Comparison of ENCODE assay signal across 8 mouse cellular contexts in genomic region chr17:83350379-83351091, GRCm38 (mm10). TPM values are rescaled to one million over a fixed set of nuclear protein-coding genes. Genes with fewer than 3 reads are reported as not detected.
DNase-seq lines count a peak whose midpoint lies in the region; ATAC-seq and TF ChIP-seq lines count a peak whose summit lies in the region.

Gene Eml4 (plus strand): TSS chr17:83350931.

- TF ChIP-seq CTCF in heart, adult 2 months (IDR thresholded peaks at IDR 0.05) = peak; percentile 63

- 1% methylated on average over 20 of the region's 62 CpGs for WGBS in embryonic facial prominence, embryonic 14.5 days
- 2% methylated on average over 47 of the region's 62 CpGs for WGBS in heart, adult 2 months
- 3% methylated on average over 55 of the region's 62 CpGs for WGBS in limb, embryonic 13.5 days
- under 1% methylated on average over 45 of the region's 62 CpGs for WGBS in midbrain, embryonic 16.5 days

- peak within 1 kb of the TSS; percentile 92 for H3K27ac ChIP-seq in embryonic facial prominence, embryonic 14.5 days (replicated peaks; ENCODE audit: low read depth, low read length)
- peak within 1 kb of the TSS; percentile 95 for H3K27ac ChIP-seq in heart, adult 2 months
- H3K27ac ChIP-seq in limb, embryonic 13.5 days = peak within 1 kb of the TSS; percentile 88
- H3K27ac ChIP-seq in midbrain, embryonic 16.5 days (ENCODE audit: low read length) = peak within 1 kb of the TSS; percentile 89

- H3K79me2 ChIP-seq in heart, adult 2 months (replicated peaks; ENCODE audit: control insufficient read depth, insufficient read depth, low read length) = no peaks in the 10 kb centered on the region; the same call in 1 of the 2 replicates

- peak; percentile 91 for DNase-seq in 3T3-L1 (ENCODE audit: low read depth, low spot score)
- peak; percentile 85 to 91 for DNase-seq in adrenal gland, postnatal 4 days (ENCODE audit: low spot score in 2 of 2)
- peak; percentile 94 for DNase-seq in embryonic facial prominence, embryonic 14.5 days (ENCODE audit: low spot score)
- DNase-seq in heart, adult 2 months = peak; percentile 96 to 99
- peak; percentile 92 to 94 for DNase-seq in kidney, adult 8-10 months
- peak; percentile 90 to 95 for DNase-seq in spleen, postnatal 10 days (ENCODE audit: low spot score in 2 of 2)

- H3K27me3 ChIP-seq in embryonic facial prominence, embryonic 14.5 days (replicated peaks; ENCODE audit: control insufficient read depth, insufficient read depth, low read length) = no peaks in the 10 kb centered on the region
- no peaks in the 10 kb centered on the region for H3K27me3 ChIP-seq in heart, adult 2 months (ENCODE audit: control insufficient read depth, insufficient read depth, low read length)
- H3K27me3 ChIP-seq in limb, embryonic 13.5 days = no peaks in the 10 kb centered on the region
- H3K27me3 ChIP-seq in midbrain, embryonic 16.5 days (ENCODE audit: control insufficient read depth, insufficient read depth, low read depth, low read length) = no peaks in the 10 kb centered on the region

- intact Hi-C loops in heart, adult 2 months (cut with DNase I) = loop anchor here (1.0 to 5.0 kb wide), 4 partner anchors 28 to 164 kb away; no protein-coding TSS in a partner anchor

- H3K4me2 ChIP-seq in embryonic facial prominence, embryonic 14.5 days (ENCODE audit: low read depth, low read length) = peak within 1 kb of the TSS; percentile 81
- H3K4me2 ChIP-seq in limb, embryonic 13.5 days (replicated peaks) = peak within 1 kb of the TSS; percentile 81
- H3K4me2 ChIP-seq in midbrain, embryonic 16.5 days (ENCODE audit: low read length) = peak within 1 kb of the TSS; percentile 85

- H3K9ac ChIP-seq in embryonic facial prominence, embryonic 14.5 days (ENCODE audit: low read depth, low read length) = peak within 1 kb of the TSS; percentile 97
- peak within 1 kb of the TSS; percentile 76 for H3K9ac ChIP-seq in heart, adult 2 months (ENCODE audit: low read depth, low read length)
- peak within 1 kb of the TSS; percentile 96 for H3K9ac ChIP-seq in limb, embryonic 13.5 days
- peak within 1 kb of the TSS; percentile 91 for H3K9ac ChIP-seq in midbrain, embryonic 16.5 days (ENCODE audit: low read depth, low read length)

- 0 out of 2 replicates have a peak, but pooled peaks have one; percentile 24 for TF ChIP-seq EP300 in heart, adult 2 months (IDR thresholded peaks at IDR 0.05; ENCODE audit: insufficient read depth, low read depth, low read length)

- H3K4me1 ChIP-seq in embryonic facial prominence, embryonic 14.5 days (ENCODE audit: control insufficient read depth, insufficient read depth, low read length) = peaks cover 20% of the 10 kb centered on the region
- H3K4me1 ChIP-seq in heart, adult 2 months (ENCODE audit: control insufficient read depth, insufficient read depth, low read length) = no peaks in the 10 kb centered on the region; the same call in none of the 2 replicates
- peaks cover 31% of the 10 kb centered on the region for H3K4me1 ChIP-seq in limb, embryonic 13.5 days
- H3K4me1 ChIP-seq in midbrain, embryonic 16.5 days (ENCODE audit: control insufficient read depth, insufficient read depth, low read length) = peaks cover 21% of the 10 kb centered on the region

- TF ChIP-seq POLR2A in heart, adult 2 months (IDR thresholded peaks at IDR 0.05; ENCODE audit: insufficient read depth, low read depth, low read length) = peak; percentile 96

- H3K36me3 ChIP-seq in embryonic facial prominence, embryonic 14.5 days (ENCODE audit: control insufficient read depth, insufficient read depth, low read length) = no peaks in the 10 kb centered on the region
- H3K36me3 ChIP-seq in heart, adult 2 months (ENCODE audit: control insufficient read depth, insufficient read depth, low read length) = no peaks in the 10 kb centered on the region
- H3K36me3 ChIP-seq in limb, embryonic 13.5 days = no peaks in the 10 kb centered on the region
- no peaks in the 10 kb centered on the region for H3K36me3 ChIP-seq in midbrain, embryonic 16.5 days (ENCODE audit: control insufficient read depth, insufficient read depth, low read length)

- H3K4me3 ChIP-seq in embryonic facial prominence, embryonic 14.5 days (ENCODE audit: low read depth, low read length) = peak within 1 kb of the TSS; percentile 90
- H3K4me3 ChIP-seq in heart, adult 2 months = peak within 1 kb of the TSS; percentile 78
- H3K4me3 ChIP-seq in limb, embryonic 13.5 days = peak within 1 kb of the TSS; percentile 86
- peak within 1 kb of the TSS; percentile 90 for H3K4me3 ChIP-seq in midbrain, embryonic 16.5 days (ENCODE audit: low read depth, low read length)

- H3K9me3 ChIP-seq in embryonic facial prominence, embryonic 14.5 days (ENCODE audit: control insufficient read depth, low read length) = no peaks in the 10 kb centered on the region
- no peaks in the 10 kb centered on the region for H3K9me3 ChIP-seq in limb, embryonic 13.5 days
- no peaks in the 10 kb centered on the region for H3K9me3 ChIP-seq in midbrain, embryonic 16.5 days (replicated peaks; ENCODE audit: control insufficient read depth, low read length, poor library complexity, severe bottlenecking)

- peak; percentile 93 for ATAC-seq in embryonic facial prominence, embryonic 14.5 days (ENCODE audit: low read depth)
- peak; percentile 92 for ATAC-seq in limb, embryonic 13.5 days (ENCODE audit: low FRiP score, low read depth)
- peak; percentile 96 for ATAC-seq in midbrain, embryonic 16.5 days

RNA-seq across cellular contexts. Expression of gene Eml4, which starts in this region (rescaled TPM):
- total RNA-seq in adrenal gland, postnatal 4 days (2021) = 10 to 100 TPM; 34.5 to 35.7 TPM
- polyA plus RNA-seq in embryonic facial prominence, embryonic 14.5 days (2014; fragmentation: Nextera tagmentation; extraction: Ambion mirVana) = 35.3 and 40.0 TPM in 2 replicates
- total RNA-seq in heart, adult 2 months (2021) = 1 to 10 TPM; 3.8 to 4.5 TPM
- 3.0 and 5.1 TPM in 2 replicates for polyA plus RNA-seq in heart, adult 2 months (2012; rRNA removed)
- polyA plus RNA-seq in limb, embryonic 13.5 days (2015; fragmentation: Nextera tagmentation; extraction: Ambion mirVana) = 42.1 and 46.8 TPM in 2 replicates
- 27.5 and 29.0 TPM in 2 replicates for polyA plus RNA-seq in midbrain, embryonic 16.5 days (2015; fragmentation: Nextera tagmentation; extraction: Ambion mirVana)

Comparison
In these comparisons a context has a peak if more than half of its experiments do, and no peak if none do; other contexts are left out.
1. Peak in every context shown above with its lines: DNase-seq, ATAC-seq, H3K4me3 ChIP-seq and H3K27ac ChIP-seq.
2. RNA of gene Eml4 (total RNA-seq): 34.5 to 35.7 TPM in adrenal gland, postnatal 4 days; 3.8 to 4.5 TPM in heart, adult 2 months; every median in the first group is over 4 times any median in the second.